Mouse (Mus musculus) kidney, adult 9 months (tissue): ENCODE measurements around the gene Ppp2r1a.

Experiments
- DNase-seq: peaks from one replicate; pipeline ENCODE4 v3.0.0; 2022

Gene Ppp2r1a

GRCm38 (mm10) chr17:20944985-20945891 is at the start of gene Ppp2r1a:
Gene Ppp2r1a, plus strand, starts transcription at chr17:20945311.
- DNase-seq = peak; percentile 100

- DNase-seq = no peak
Measured at GRCm38 (mm10) chr17:20904991-20905390, 40.1 kb upstream of the Ppp2r1a start, which contains the start of gene Vmn1r231. Gene Vmn1r231, minus strand, starts transcription at chr17:20905091.

GRCm38 (mm10) chr17:20919614-20920013 is 25.5 kb upstream of the Ppp2r1a start, which contains the start of gene Vmn1r232:
Gene Vmn1r232, minus strand, starts transcription at chr17:20919714.
- DNase-seq = no peak

- DNase-seq = no peak
Measured at GRCm38 (mm10) chr17:20944226-20944625, 885 bp upstream of the Ppp2r1a start.

GRCm38 (mm10) chr17:20946026-20946565 is 985 bp downstream of the Ppp2r1a start:
- DNase-seq = peak; percentile 26

- no peak for DNase-seq
Measured at GRCm38 (mm10) chr17:20946636-20947035, 1.5 kb downstream of the Ppp2r1a start.

GRCm38 (mm10) chr17:20960386-20960785 is 15.3 kb downstream of the Ppp2r1a start:
- no peak for DNase-seq

- DNase-seq = no peak
Measured at GRCm38 (mm10) chr17:20965421-20965820, 20.3 kb downstream of the Ppp2r1a start.

GRCm38 (mm10) chr17:20966681-20967080 is 21.6 kb downstream of the Ppp2r1a start:
- no peak for DNase-seq

- DNase-seq = no peak
Measured at GRCm38 (mm10) chr17:20993716-20994115, 48.6 kb downstream of the Ppp2r1a start.

- DNase-seq = no peak
Measured at GRCm38 (mm10) chr17:20996364-20996763, 51.3 kb downstream of the Ppp2r1a start, which contains the start of gene Vmn1r233. Gene Vmn1r233, minus strand, starts transcription at chr17:20996464.

- DNase-seq = peak; percentile 96
Measured at GRCm38 (mm10) chr17:21008382-21009331, 63.5 kb downstream of the Ppp2r1a start, which contains the start of gene Zfp160. Gene Zfp160, plus strand, starts transcription at chr17:21008903.

- DNase-seq = no peak
Measured at GRCm38 (mm10) chr17:21009726-21010125, 64.6 kb downstream of the Ppp2r1a start.
